8 mouse cellular contexts compared by ENCODE assay signal in genomic region chr10:59324311-59325165, GRCm38 (mm10). TPM values are rescaled to one million over a fixed set of nuclear protein-coding genes. Genes with fewer than 3 reads are reported as not detected.
A peak's percentile ranks its signal among the peaks of the same experiment; 100 is the strongest.
DNase-seq lines count a peak whose midpoint lies in the region; ATAC-seq and TF ChIP-seq lines count a peak whose summit lies in the region.

No protein-coding gene starts in this region.

- no peak for TF ChIP-seq CTCF in left cerebral cortex, adult 2 months (IDR thresholded peaks at IDR 0.05)
- no peak for TF ChIP-seq CTCF in small intestine, adult 2 months (IDR thresholded peaks at IDR 0.05; ENCODE audit: extremely low read depth, insufficient read length, insufficient replicate concordance, low read depth, low read length)

- no peaks in the 10 kb centered on the region for H3K36me3 ChIP-seq in hindbrain, embryonic 15.5 days
- H3K36me3 ChIP-seq in liver, embryonic 15.5 days (replicated peaks) = no peaks in the 10 kb centered on the region
- no peaks in the 10 kb centered on the region for H3K36me3 ChIP-seq in small intestine, adult 2 months (ENCODE audit: control insufficient read depth, insufficient read depth, low read length)

- no peak for DNase-seq in left cerebral cortex, adult 2 months (ENCODE audit: extremely low spot score in 1 of 2, low spot score in 2 of 2)
- no peak for DNase-seq in left cerebral cortex, adult 18-20 months (ENCODE audit: low spot score in 2 of 2)
- DNase-seq in embryo, embryonic 11 days = peak; percentile 80
- DNase-seq in left cerebral cortex, postnatal 36 days (ENCODE audit: low spot score in 2 of 2) = no peak
- no peak for DNase-seq in urinary bladder, adult 2 months (ENCODE audit: low spot score)

- H3K27me3 ChIP-seq in hindbrain, embryonic 15.5 days = no peaks in the 10 kb centered on the region
- H3K27me3 ChIP-seq in liver, embryonic 15.5 days = no peaks in the 10 kb centered on the region
- no peaks in the 10 kb centered on the region for H3K27me3 ChIP-seq in small intestine, adult 2 months (ENCODE audit: control insufficient read depth, insufficient read depth, low read length)

- peak overlapping the region; percentile 91 for H3K9ac ChIP-seq in hindbrain, embryonic 15.5 days
- H3K9ac ChIP-seq in liver, embryonic 15.5 days = peak overlapping the region; percentile 93

- peaks cover 24% of the 10 kb centered on the region for H3K4me1 ChIP-seq in hindbrain, embryonic 15.5 days (replicated peaks)
- H3K4me1 ChIP-seq in liver, embryonic 15.5 days (replicated peaks) = peaks cover 31% of the 10 kb centered on the region
- H3K4me1 ChIP-seq in small intestine, adult 2 months (ENCODE audit: control insufficient read depth, insufficient read depth, insufficient read length, low read length) = no peaks in the 10 kb centered on the region

- H3K27ac ChIP-seq in left cerebral cortex, adult 2 months = peak overlapping the region; percentile 99
- peak overlapping the region; percentile 95 for H3K27ac ChIP-seq in hindbrain, embryonic 15.5 days (replicated peaks)
- peak overlapping the region; percentile 88; the same call in 1 of the 2 replicates for H3K27ac ChIP-seq in liver, embryonic 15.5 days (replicated peaks)
- H3K27ac ChIP-seq in small intestine, adult 2 months (ENCODE audit: insufficient read depth, low read depth, low read length) = peak overlapping the region; percentile 50; the same call in 1 of the 2 replicates

- ATAC-seq in hindbrain, embryonic 15.5 days (ENCODE audit: low FRiP score, low read depth) = no peak
- no peak for ATAC-seq in liver, embryonic 15.5 days (ENCODE audit: insufficient read depth)

- peak overlapping the region; percentile 86 for H3K4me2 ChIP-seq in hindbrain, embryonic 15.5 days
- peak overlapping the region; percentile 94 for H3K4me2 ChIP-seq in liver, embryonic 15.5 days

- peak overlapping the region; percentile 90 for H3K4me3 ChIP-seq in left cerebral cortex, adult 2 months
- peak overlapping the region; percentile 91 for H3K4me3 ChIP-seq in hindbrain, embryonic 15.5 days
- H3K4me3 ChIP-seq in liver, embryonic 15.5 days (replicated peaks) = peak overlapping the region; percentile 90
- peak overlapping the region; percentile 64 for H3K4me3 ChIP-seq in small intestine, adult 2 months (ENCODE audit: low read depth, low read length)

- H3K9me3 ChIP-seq in hindbrain, embryonic 15.5 days = no peaks in the 10 kb centered on the region
- no peaks in the 10 kb centered on the region for H3K9me3 ChIP-seq in liver, embryonic 15.5 days (replicated peaks)

- 16% methylated on average over 15 of the region's 15 CpGs for WGBS in hindbrain, embryonic 15.5 days
- WGBS in liver, embryonic 15.5 days (ENCODE audit: insufficient replicate concordance) = 20% methylated on average over 15 of the region's 15 CpGs
- WGBS in small intestine, adult 2 months = 25% methylated on average over 15 of the region's 15 CpGs

- intact Hi-C loops in left cerebral cortex, adult 2 months (cut with DNase I) = no loop called here
- intact Hi-C loops in left cerebral cortex, postnatal 36 days (cut with DNase I) = no loop called here

- no peak for TF ChIP-seq POLR2A in small intestine, adult 2 months (IDR thresholded peaks at IDR 0.05; ENCODE audit: low read depth, low read length)

RNA-seq across cellular contexts. Expression of gene P4ha1, which starts 1.4 kb away (rescaled TPM):
- 10 to 100 TPM; 37.6 to 49.7 TPM for total RNA-seq in left cerebral cortex, adult 2 months (2021)
- 10 to 100 TPM; 44.8 to 49.7 TPM for total RNA-seq in left cerebral cortex, adult 18-20 months (2021)
- 28.7 and 28.8 TPM in 2 replicates for polyA plus RNA-seq in hindbrain, embryonic 15.5 days (2015; fragmentation: Nextera tagmentation; extraction: Ambion mirVana)
- 13.6 and 14.8 TPM in 2 replicates for polyA plus RNA-seq in liver, embryonic 15.5 days (2015; fragmentation: Nextera tagmentation; extraction: Ambion mirVana)
- 1.2 and 1.7 TPM in 2 replicates for polyA plus RNA-seq in small intestine, adult 2 months (2012; rRNA removed)
- total RNA-seq in left cerebral cortex, postnatal 36 days (2021) = 10 to 100 TPM; 31.7 to 45.5 TPM
- polyA plus RNA-seq in urinary bladder, adult 2 months (2012; rRNA removed) = 36.0 TPM in 2 replicates
